Mouse (Mus musculus): ENCODE measurements around the gene Ets1. TPM values are rescaled to one million over a fixed set of nuclear protein-coding genes. Genes with fewer than 3 reads are reported as not detected.

Gene Ets1
- polyA plus RNA-seq, 1 experiment from 2014 or later: 14.5 TPM

DNA sequence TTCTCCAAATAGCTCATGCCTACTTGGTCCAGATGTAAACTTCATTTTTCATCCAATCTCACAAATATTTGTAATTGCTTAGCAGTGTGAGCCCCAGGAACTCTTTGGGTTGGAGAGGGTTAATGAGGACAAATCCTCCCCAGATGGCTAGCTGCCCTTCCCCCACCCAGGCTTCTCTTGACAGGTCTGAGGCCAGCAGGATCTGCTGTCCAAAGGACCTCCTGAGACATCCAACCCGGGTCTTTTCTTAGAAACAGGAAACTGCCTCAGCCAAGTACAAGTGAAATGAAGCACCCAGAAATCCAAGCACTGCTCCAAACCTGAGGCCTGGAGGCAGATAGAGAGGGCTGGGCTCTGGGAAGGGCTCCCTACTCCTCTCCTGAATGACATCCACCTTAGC, 151.6 kb downstream of the Ets1 start:
- Histone ChIP-seq H3K4me3 (ENCODE audit: low read depth, low read length) (no peak overlapping the region), H3K9me3 (replicated peaks; ENCODE audit: control insufficient read depth, low read length) (no peaks in the 10 kb centered on the region), H3K27ac (ENCODE audit: low read depth, low read length) (no peak overlapping the region), H3K4me2 (ENCODE audit: low read length) (no peak overlapping the region), H3K36me3 (ENCODE audit: control insufficient read depth, insufficient read depth, low read length) (no peaks in the 10 kb centered on the region), H3K27me3 (replicated peaks; ENCODE audit: control insufficient read depth, insufficient read depth, low read length) (no peaks in the 10 kb centered on the region), H3K9ac (ENCODE audit: low read length) (no peak overlapping the region), H3K4me1 (ENCODE audit: control insufficient read depth, insufficient read depth, low read length) (no peaks in the 10 kb centered on the region)
- no peak for ATAC-seq
- DNase-seq (ENCODE audit: low spot score): no peak
- 13% methylated on average over 1 of the region's 1 CpGs for WGBS

DNA sequence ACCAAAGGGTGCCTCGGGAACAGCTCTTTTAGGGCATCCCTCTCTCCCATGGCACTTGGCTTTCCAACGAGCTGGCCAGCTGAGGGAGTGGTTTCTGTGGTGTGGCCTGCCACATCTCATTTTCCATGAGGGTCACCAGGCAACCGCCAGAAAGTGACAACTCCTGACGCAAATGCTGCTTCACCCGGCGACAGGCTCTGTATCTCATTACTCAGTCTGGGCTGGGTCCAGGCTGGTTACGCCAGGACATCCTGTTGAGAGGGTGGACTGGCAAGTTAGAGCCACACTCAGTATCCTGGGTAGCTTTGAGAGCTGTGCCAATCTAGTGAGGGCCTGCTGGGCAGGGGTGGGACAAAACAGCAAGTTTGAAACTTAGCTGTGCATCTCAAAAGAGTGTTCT, 153.3 kb downstream of the Ets1 start:
- 71% methylated on average over 7 of the region's 7 CpGs for WGBS
- DNase-seq (ENCODE audit: low spot score) (no peak), ATAC-seq (no peak)
- Histone ChIP-seq H3K4me2 (ENCODE audit: low read length) (no peak overlapping the region), H3K27me3 (replicated peaks; ENCODE audit: control insufficient read depth, insufficient read depth, low read length) (no peaks in the 10 kb centered on the region), H3K4me3 (ENCODE audit: low read depth, low read length) (no peak overlapping the region), H3K36me3 (ENCODE audit: control insufficient read depth, insufficient read depth, low read length) (no peaks in the 10 kb centered on the region), H3K9me3 (replicated peaks; ENCODE audit: control insufficient read depth, low read length) (no peaks in the 10 kb centered on the region), H3K4me1 (ENCODE audit: control insufficient read depth, insufficient read depth, low read length) (no peaks in the 10 kb centered on the region), H3K9ac (ENCODE audit: low read length) (no peak overlapping the region), H3K27ac (ENCODE audit: low read depth, low read length) (no peak overlapping the region)

DNA sequence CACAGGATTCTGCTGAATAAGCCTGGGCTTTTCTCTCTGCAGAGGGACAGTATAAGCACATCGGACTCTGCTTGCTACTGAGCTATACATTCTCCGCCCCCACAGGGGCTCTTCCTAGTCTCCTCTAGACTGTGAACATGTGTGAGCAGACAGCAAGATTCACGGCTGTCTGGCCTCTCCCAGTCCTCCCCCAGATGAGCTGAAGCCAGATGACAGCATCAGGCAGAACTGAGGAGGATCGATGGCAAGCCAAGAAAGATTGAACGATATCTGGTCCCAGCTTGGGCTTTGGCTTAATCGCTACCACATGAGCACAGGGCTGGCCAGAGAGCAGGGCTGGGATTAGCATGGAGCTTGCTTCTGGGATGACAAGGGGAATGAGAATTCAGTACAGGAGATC, 155.7 kb downstream of the Ets1 start:
- Histone ChIP-seq H3K27ac (ENCODE audit: low read depth, low read length) (no peak overlapping the region), H3K9ac (ENCODE audit: low read length) (no peak overlapping the region), H3K36me3 (ENCODE audit: control insufficient read depth, insufficient read depth, low read length) (no peaks in the 10 kb centered on the region), H3K4me1 (ENCODE audit: control insufficient read depth, insufficient read depth, low read length) (no peaks in the 10 kb centered on the region), H3K27me3 (replicated peaks; ENCODE audit: control insufficient read depth, insufficient read depth, low read length) (no peaks in the 10 kb centered on the region), H3K4me2 (ENCODE audit: low read length) (no peak overlapping the region), H3K4me3 (ENCODE audit: low read depth, low read length) (no peak overlapping the region), H3K9me3 (replicated peaks; ENCODE audit: control insufficient read depth, low read length) (no peaks in the 10 kb centered on the region)
- WGBS: 88% methylated on average over 6 of the region's 6 CpGs
- ATAC-seq (no peak), DNase-seq (ENCODE audit: low spot score) (no peak)

DNA sequence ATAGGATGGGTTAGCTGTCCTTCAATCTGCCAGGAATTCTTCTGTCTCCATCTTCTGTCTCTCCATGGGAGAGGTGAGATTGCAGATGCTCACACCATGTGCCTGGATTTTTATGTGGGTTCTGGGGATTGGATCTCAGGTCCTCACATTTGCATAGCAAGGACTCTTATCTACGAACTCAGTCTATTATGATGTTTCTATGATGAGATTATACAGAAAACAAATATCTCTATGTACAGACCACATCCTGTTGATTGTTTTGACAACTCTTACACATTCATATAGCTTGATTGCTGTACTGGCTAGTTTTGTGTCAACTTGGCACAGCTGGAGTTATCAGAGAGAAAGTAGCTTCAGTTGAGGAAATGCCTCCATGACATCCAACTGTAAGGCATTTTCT, 162.2 kb downstream of the Ets1 start:
- Histone ChIP-seq H3K9me3 (replicated peaks; ENCODE audit: control insufficient read depth, low read length) (no peaks in the 10 kb centered on the region), H3K4me2 (ENCODE audit: low read length) (no peak overlapping the region), H3K4me3 (ENCODE audit: low read depth, low read length) (no peak overlapping the region), H3K36me3 (ENCODE audit: control insufficient read depth, insufficient read depth, low read length) (no peaks in the 10 kb centered on the region), H3K27me3 (replicated peaks; ENCODE audit: control insufficient read depth, insufficient read depth, low read length) (no peaks in the 10 kb centered on the region), H3K9ac (ENCODE audit: low read length) (no peak overlapping the region), H3K4me1 (ENCODE audit: control insufficient read depth, insufficient read depth, low read length) (no peaks in the 10 kb centered on the region), H3K27ac (ENCODE audit: low read depth, low read length) (no peak overlapping the region)
- ATAC-seq: no peak
- 80% methylated on average over 1 of the region's 1 CpGs for WGBS
- DNase-seq (ENCODE audit: low spot score): no peak

DNA sequence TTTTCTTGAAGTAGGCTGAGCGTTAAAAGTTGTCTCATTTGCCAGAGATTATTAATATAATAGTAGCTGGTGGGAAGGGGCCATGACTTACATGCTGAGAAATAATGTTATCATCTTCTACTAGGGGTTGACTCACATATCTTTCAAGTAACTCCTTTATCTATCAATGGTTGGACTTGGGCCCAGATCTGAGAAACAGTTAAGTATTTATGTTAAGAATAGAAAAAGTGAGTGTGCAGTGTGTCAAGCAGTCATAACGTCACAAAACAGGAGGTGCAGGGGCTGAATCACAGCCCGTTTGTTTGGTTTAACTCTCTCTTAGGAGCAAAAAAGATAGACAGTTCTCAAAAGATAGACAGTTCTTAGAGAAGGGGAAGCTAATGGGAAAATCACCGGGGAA, 170.1 kb downstream of the Ets1 start:
- Histone ChIP-seq H3K36me3 (ENCODE audit: control insufficient read depth, insufficient read depth, low read length) (no peaks in the 10 kb centered on the region), H3K9ac (ENCODE audit: low read length) (no peak overlapping the region), H3K4me1 (ENCODE audit: control insufficient read depth, insufficient read depth, low read length) (no peaks in the 10 kb centered on the region), H3K9me3 (replicated peaks; ENCODE audit: control insufficient read depth, low read length) (no peaks in the 10 kb centered on the region), H3K4me2 (ENCODE audit: low read length) (no peak overlapping the region), H3K4me3 (ENCODE audit: low read depth, low read length) (no peak overlapping the region), H3K27ac (ENCODE audit: low read depth, low read length) (no peak overlapping the region), H3K27me3 (replicated peaks; ENCODE audit: control insufficient read depth, insufficient read depth, low read length) (no peaks in the 10 kb centered on the region)
- no peak for DNase-seq (ENCODE audit: low spot score)
- WGBS: 82% methylated on average over 4 of the region's 4 CpGs
- ATAC-seq: no peak

Other genes starting within 250 kb of the Ets1 start
- gene Fli1, start 93.4 kb upstream of the Ets1 start, polyA plus RNA-seq (2014; fragmentation: Nextera tagmentation; extraction: Ambion mirVana): 5.5 and 6.2 TPM in 2 replicates